Mouse (Mus musculus) Patski (cell line): Measurements from ENCODE around the gene Mpp2. TPM values are rescaled to one million over a fixed set of nuclear protein-coding genes. Genes with fewer than 3 reads are reported as not detected.

ENCODE experiments used
- ATAC-seq: fragments of 100-300 bp; one replicate; pipeline ENCODE4 v1.8.0; 2021
- CTCF ChIA-PET: fragments of 350-600 bp; sonication (Branson Sonifier 250); formaldehyde crosslinking; loops from one replicate; lab custom pipeline; 2022; ENCODE audit warnings: inconsistent platforms; lab: Charles Lee
- POLR2A ChIA-PET: fragments of 350-600 bp; sonication (Branson Sonifier 250); formaldehyde crosslinking; loops from one replicate; lab custom pipeline; 2022; ENCODE audit warnings: antibody characterized with exemption, inconsistent platforms; lab: Charles Lee
- DNase-seq: peaks from one replicate; pipeline ENCODE4 v3.0.0-alpha.2; 2011; ENCODE audit warnings: low read depth, low spot score
- H3K27me3 ChIP-seq: fragments of 371-371 bp; one replicate; pipeline ENCODE4 v1.5.1; 2021
- CTCF ChIP-seq: fragments of 100-300 bp; IDR thresholded peaks from one replicate; pipeline ENCODE4 v1.5.1; 2021
- in situ Hi-C: fragments of 300-500 bp; cut with MboI; formaldehyde crosslinking; loops from 3 replicates; pipeline ENCODE4 v1.11.1; 2018; ENCODE audit warnings: low pct_unique_long_range_greater_than_20kb, mixed read lengths
- polyA plus RNA-seq: library from polyadenylated mRNA; unstranded; gene quantifications from one replicate; pipeline ENCODE4 v1.2.3, GENCODE M21; 2021

Gene Mpp2
- polyA plus RNA-seq, 1 experiment from 2014 or later: 16.9 TPM

GRCm38 (mm10) chr11:102029304-102029703 is 59.0 kb downstream of the Mpp2 start:
- TF ChIP-seq CTCF: no peak
- CTCF ChIA-PET: no interaction called here
- no peaks in the 10 kb centered on the region for H3K27me3 ChIP-seq
- DNase-seq (no peak), ATAC-seq (no peak)
- POLR2A ChIA-PET: no interaction called here
- in situ Hi-C loops: no loop called here

- DNase-seq: no peak
- TF ChIP-seq CTCF: no peak
- CTCF ChIA-PET: no interaction called here
- POLR2A ChIA-PET: no interaction called here
- H3K27me3 ChIP-seq: no peaks in the 10 kb centered on the region
- in situ Hi-C loops: no loop called here
- no peak for ATAC-seq
Observed at GRCm38 (mm10) chr11:102028087-102028816, 60.1 kb downstream of the Mpp2 start, which contains the start of gene Mpp3. Gene Mpp3 (minus strand): TSS chr11:102028461.

- no peaks in the 10 kb centered on the region for H3K27me3 ChIP-seq
- ChIA-PET POLR2A (interaction anchor here (1.2 kb wide), 1 partner anchor 25 kb away, joined by 7 read pairs; no protein-coding TSS in a partner anchor), CTCF (interaction anchor here (1.4 kb wide), 1 partner anchor 12 kb away, joined by 7 read pairs; no protein-coding TSS in a partner anchor)
- DNase-seq (no peak), ATAC-seq (no peak)
- TF ChIP-seq CTCF: no peak
- in situ Hi-C loops: no loop called here
Observed at GRCm38 (mm10) chr11:102027361-102028017, 60.8 kb downstream of the Mpp2 start.

- CTCF ChIA-PET: interaction anchor here (1.1 to 1.4 kb wide), 2 partner anchors 13 to 42 kb away, joined by 3 to 7 read pairs; no protein-coding TSS in a partner anchor
- DNase-seq (no peak), ATAC-seq (peak; percentile 67)
- TF ChIP-seq CTCF: no peak
- in situ Hi-C loops: no loop called here
- POLR2A ChIA-PET: interaction anchor here (1.2 kb wide), 1 partner anchor 25 kb away, joined by 7 read pairs; no protein-coding TSS in a partner anchor
- no peaks in the 10 kb centered on the region for H3K27me3 ChIP-seq
Observed at GRCm38 (mm10) chr11:102026694-102027360, 61.5 kb downstream of the Mpp2 start.

- CTCF ChIA-PET: interaction anchor here (1.1 to 1.4 kb wide), 3 partner anchors 14 to 41 kb away, joined by 3 to 7 read pairs (median 6); no protein-coding TSS in a partner anchor
- POLR2A ChIA-PET: no interaction called here
- no peaks in the 10 kb centered on the region for H3K27me3 ChIP-seq
- no peak for TF ChIP-seq CTCF
- no peak for DNase-seq
- in situ Hi-C loops: no loop called here
- ATAC-seq: no peak
Observed at GRCm38 (mm10) chr11:102025991-102026660, 62.2 kb downstream of the Mpp2 start.

- ATAC-seq (no peak), DNase-seq (no peak)
- TF ChIP-seq CTCF: no peak
- ChIA-PET CTCF (interaction anchor here (1.4 kb wide), 2 partner anchors 10 to 15 kb away, joined by 3 to 6 read pairs; no protein-coding TSS in a partner anchor), POLR2A (no interaction called here)
- no peaks in the 10 kb centered on the region for H3K27me3 ChIP-seq
- in situ Hi-C loops: no loop called here
Observed at GRCm38 (mm10) chr11:102025354-102025753, 63.0 kb downstream of the Mpp2 start.

- no peak for DNase-seq
- no peak for TF ChIP-seq CTCF
- ChIA-PET POLR2A (no interaction called here), CTCF (interaction anchor here (1.4 kb wide), 2 partner anchors 10 to 15 kb away, joined by 3 to 6 read pairs; no protein-coding TSS in a partner anchor)
- ATAC-seq: no peak
- H3K27me3 ChIP-seq: no peaks in the 10 kb centered on the region
- in situ Hi-C loops: no loop called here
Observed at GRCm38 (mm10) chr11:102024875-102025274, 63.4 kb downstream of the Mpp2 start.

- DNase-seq: no peak
- in situ Hi-C loops: no loop called here
- no peaks in the 10 kb centered on the region for H3K27me3 ChIP-seq
- ChIA-PET CTCF (interaction anchor here (0.9 to 1.4 kb wide), 2 partner anchors 9 to 16 kb away, joined by 3 read pairs; partner anchors contain the start of gene Cd300lg), POLR2A (interaction anchor here (0.6 kb wide), 1 partner anchor 275 kb away, joined by 4 read pairs; no protein-coding TSS in a partner anchor)
- no peak for ATAC-seq
- no peak for TF ChIP-seq CTCF
Observed at GRCm38 (mm10) chr11:102024084-102024758, 64.1 kb downstream of the Mpp2 start.

- CTCF ChIA-PET: interaction anchor here (0.9 kb wide), 1 partner anchor 17 kb away, joined by 3 read pairs; the partner anchor contains the start of gene Cd300lg
- ATAC-seq: no peak
- POLR2A ChIA-PET: no interaction called here
- no peaks in the 10 kb centered on the region for H3K27me3 ChIP-seq
- TF ChIP-seq CTCF: no peak
- no peak for DNase-seq
- in situ Hi-C loops: no loop called here
Observed at GRCm38 (mm10) chr11:102023406-102023805, 64.9 kb downstream of the Mpp2 start.
